Mouse (Mus musculus) midbrain, embryonic 13.5 days (tissue): ENCODE data around the gene P3h2. TPM values are rescaled to one million over a fixed set of nuclear protein-coding genes. Genes with fewer than 3 reads are reported as not detected.

Source experiments
- ATAC-seq: fragments of 200-750 bp; cut with Nextera tagmentation; 2 replicates; pipeline ENCODE4 v1.8.0; 2017; ENCODE audit warnings: mild to moderate bottlenecking, moderate TSS enrichment, moderate library complexity
- H3K27ac ChIP-seq: fragments of 300-500 bp; sonication (generic); 2 replicates; pipeline ENCODE4 v1.5.1; 2015; ENCODE audit warnings: inconsistent platforms, mild to moderate bottlenecking, moderate library complexity
- H3K27me3 ChIP-seq: fragments of 300-500 bp; sonication (generic); 2 replicates; pipeline ENCODE4 v1.6.1; 2015; ENCODE audit warnings: mild to moderate bottlenecking, inconsistent platforms
- H3K36me3 ChIP-seq: fragments of 300-500 bp; sonication (generic); 2 replicates; pipeline ENCODE4 v1.6.1; 2015; ENCODE audit warnings: mild to moderate bottlenecking, inconsistent platforms
- H3K4me1 ChIP-seq: fragments of 300-500 bp; sonication (generic); replicated peaks from 2 replicates; pipeline ENCODE4 v1.6.1; 2015; ENCODE audit warnings: inconsistent platforms
- H3K4me2 ChIP-seq: fragments of 300-500 bp; sonication (generic); replicated peaks from 2 replicates; pipeline ENCODE4 v1.6.1; 2015; ENCODE audit warnings: moderate library complexity, mild to moderate bottlenecking, inconsistent platforms
- H3K4me3 ChIP-seq: fragments of 300-500 bp; sonication (generic); replicated peaks from 2 replicates; pipeline ENCODE4 v1.5.1; 2015; ENCODE audit warnings: mild to moderate bottlenecking, inconsistent platforms
- H3K9ac ChIP-seq: fragments of 300-500 bp; sonication (generic); replicated peaks from 2 replicates; pipeline ENCODE4 v1.6.1; 2015; ENCODE audit warnings: mild to moderate bottlenecking, inconsistent platforms
- H3K9me3 ChIP-seq: fragments of 300-500 bp; sonication (generic); 2 replicates; pipeline ENCODE4 v1.6.1; 2016; ENCODE audit warnings: mild to moderate bottlenecking, inconsistent platforms
- WGBS: fragments of 180-500 bp; shearing (Covaris S2); methylation state at CpG from one replicate; pipeline ENCODE4 v1.1.7; 2015; 5-methylcytosine and 5-hydroxymethylcytosine counted together
- polyA plus RNA-seq: library from polyadenylated mRNA; unstranded; fragments of >200 nt; fragmentation: Nextera tagmentation; extraction: Ambion mirVana; gene quantifications from 2 replicates; pipeline ENCODE4 v1.2.1, GENCODE M21; 2015

P3h2 gene
- 0.13 and 0.36 TPM in 2 replicates for polyA plus RNA-seq

GRCm38 (mm10) chr16:26105115-26105974 is at the start of gene P3h2:
TSS of gene P3h2 (minus strand) at chr16:26105784.
- ATAC-seq, result peak; percentile 95
- Histone ChIP-seq H3K4me3 (peak within 1 kb of the TSS; percentile 70), H3K36me3 (no peaks in the 10 kb centered on the region), H3K4me1 (peaks cover 9% of the 10 kb centered on the region), H3K27ac (peak within 1 kb of the TSS; percentile 68), H3K9ac (peak within 1 kb of the TSS; percentile 77), H3K9me3 (no peaks in the 10 kb centered on the region), H3K27me3 (peaks cover 29% of the 10 kb centered on the region), H3K4me2 (peak within 1 kb of the TSS; percentile 88)
- 0% methylated on average over 96 of the region's 101 CpGs for WGBS

DNA sequence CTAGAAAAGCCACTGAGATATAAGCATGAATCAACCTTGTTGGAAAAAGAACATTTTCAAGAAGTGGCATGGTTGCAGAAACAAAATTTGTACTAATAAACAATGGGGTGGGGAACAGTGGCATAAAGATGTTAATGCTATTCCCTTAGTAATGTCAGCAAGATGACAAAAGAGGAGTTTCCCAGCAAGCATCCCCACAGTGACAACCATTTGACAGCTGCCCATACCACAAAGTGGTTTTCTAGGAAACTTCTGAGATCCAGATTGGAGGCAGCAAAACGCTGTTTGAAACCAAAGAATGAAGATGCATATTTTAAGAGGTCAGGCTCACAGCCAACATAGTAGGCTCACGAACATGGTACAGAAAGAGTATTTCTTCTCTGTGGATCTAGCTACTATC is 46.7 kb upstream of the P3h2 start:
- H3K4me3 ChIP-seq, result no peak overlapping the region
- WGBS, result 90% methylated on average over 2 of the region's 2 CpGs
- no peak overlapping the region for H3K9ac ChIP-seq
- H3K27me3 ChIP-seq, result no peaks in the 10 kb centered on the region
- no peak overlapping the region for H3K4me2 ChIP-seq
- no peaks in the 10 kb centered on the region for H3K4me1 ChIP-seq
- H3K36me3 ChIP-seq, result no peaks in the 10 kb centered on the region
- no peaks in the 10 kb centered on the region for H3K9me3 ChIP-seq
- no peak for ATAC-seq
- no peak overlapping the region for H3K27ac ChIP-seq

DNA sequence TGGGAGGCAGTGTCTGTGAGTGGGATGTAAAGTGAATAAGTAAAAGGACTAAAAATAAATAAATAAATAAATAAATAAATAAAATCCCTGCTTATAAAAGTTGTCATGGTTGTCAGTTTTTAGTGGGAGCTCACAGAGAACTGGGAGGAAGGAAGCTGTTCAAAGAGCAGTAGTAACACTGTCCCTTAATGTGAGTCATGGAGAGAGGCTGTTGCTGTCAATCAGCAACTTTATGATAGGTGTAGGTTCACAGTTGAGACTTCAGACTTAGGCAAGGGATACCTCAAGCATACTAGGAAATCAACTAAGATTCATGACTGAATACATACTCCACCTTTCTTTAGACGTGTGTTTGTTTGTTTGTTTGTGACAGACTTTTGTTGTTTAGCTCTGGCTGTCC is 45.4 kb upstream of the P3h2 start:
- Histone ChIP-seq H3K4me2 (no peak overlapping the region), H3K9me3 (no peaks in the 10 kb centered on the region), H3K9ac (no peak overlapping the region), H3K36me3 (no peaks in the 10 kb centered on the region), H3K4me1 (no peaks in the 10 kb centered on the region), H3K27me3 (no peaks in the 10 kb centered on the region), H3K27ac (no peak overlapping the region), H3K4me3 (no peak overlapping the region)
- WGBS, result 86% methylated on average over 1 of the region's 1 CpGs
- no peak for ATAC-seq

- ATAC-seq, result no peak
- Histone ChIP-seq H3K9me3 (no peaks in the 10 kb centered on the region), H3K36me3 (no peaks in the 10 kb centered on the region), H3K9ac (no peak overlapping the region), H3K27ac (no peak overlapping the region), H3K27me3 (no peaks in the 10 kb centered on the region), H3K4me3 (no peak overlapping the region), H3K4me2 (no peak overlapping the region), H3K4me1 (no peaks in the 10 kb centered on the region)
- WGBS, result 100% methylated on average over 1 of the region's 1 CpGs
Observed at GRCm38 (mm10) chr16:26146853-26147252, 41.3 kb upstream of the P3h2 start.

- Histone ChIP-seq H3K36me3 (no peaks in the 10 kb centered on the region), H3K4me2 (no peak overlapping the region)
- ATAC-seq, result no peak
Observed at GRCm38 (mm10) chr16:26131126-26131525, 25.5 kb upstream of the P3h2 start.

GRCm38 (mm10) chr16:26106618-26107017 is 1.0 kb upstream of the P3h2 start:
- H3K27ac ChIP-seq, result no peak overlapping the region
- peaks cover 9% of the 10 kb centered on the region for H3K4me1 ChIP-seq
- no peaks in the 10 kb centered on the region for H3K36me3 ChIP-seq
- H3K4me2 ChIP-seq, result no peak overlapping the region
- WGBS, result 81% methylated on average over 5 of the region's 5 CpGs
- peaks cover 29% of the 10 kb centered on the region for H3K27me3 ChIP-seq
- no peaks in the 10 kb centered on the region for H3K9me3 ChIP-seq
- ATAC-seq, result no peak
- no peak overlapping the region for H3K4me3 ChIP-seq
- H3K9ac ChIP-seq, result no peak overlapping the region

More at GRCm38 (mm10) chr16:26131126-26131525, 25.5 kb upstream of the P3h2 start:
- no peak overlapping the region for H3K27ac ChIP-seq
- H3K27me3 ChIP-seq, result no peaks in the 10 kb centered on the region
- WGBS, result 92% methylated on average over 1 of the region's 1 CpGs
- no peak overlapping the region for H3K4me3 ChIP-seq
- no peak overlapping the region for H3K9ac ChIP-seq
- no peaks in the 10 kb centered on the region for H3K9me3 ChIP-seq
- H3K4me1 ChIP-seq, result no peaks in the 10 kb centered on the region

DNA sequence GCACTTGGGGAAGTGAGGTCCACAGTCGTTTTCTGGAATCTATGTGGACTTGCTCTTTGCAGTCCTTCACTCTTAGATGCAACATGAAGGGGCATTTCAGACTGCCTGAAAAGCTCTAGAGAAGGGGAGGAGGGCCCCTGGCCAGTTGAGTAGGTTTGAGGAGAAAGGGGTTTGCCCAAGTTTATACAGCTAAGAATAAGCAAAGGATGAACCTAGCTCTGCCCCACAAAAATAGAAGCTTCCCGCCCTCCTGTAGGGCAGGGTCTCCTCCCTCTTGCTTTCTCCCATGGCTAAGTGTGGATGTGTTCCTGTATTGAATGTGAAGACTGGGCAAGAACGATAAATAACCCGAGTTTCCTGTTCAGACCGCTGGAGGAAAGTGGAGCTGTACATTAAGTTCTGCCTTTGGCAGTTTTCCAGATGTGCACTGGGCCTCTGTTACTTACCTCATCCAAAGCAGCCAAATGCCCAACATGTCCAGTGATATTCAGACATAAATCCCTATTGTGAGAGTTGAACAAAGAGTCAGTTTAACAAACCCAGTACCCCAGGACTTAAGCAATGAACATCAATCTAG is 545 bp upstream of the P3h2 start:
- Histone ChIP-seq H3K27ac (no peak overlapping the region; the same call in 1 of the 2 replicates), H3K4me3 (peak overlapping the region; percentile 70), H3K36me3 (no peaks in the 10 kb centered on the region), H3K4me1 (peaks cover 9% of the 10 kb centered on the region), H3K27me3 (peaks cover 29% of the 10 kb centered on the region), H3K9me3 (no peaks in the 10 kb centered on the region), H3K9ac (peak overlapping the region; percentile 77), H3K4me2 (peak overlapping the region; percentile 88)
- peak; percentile 14; the same call in 1 of the 2 replicates for ATAC-seq
- 9% methylated on average over 5 of the region's 5 CpGs for WGBS

DNA sequence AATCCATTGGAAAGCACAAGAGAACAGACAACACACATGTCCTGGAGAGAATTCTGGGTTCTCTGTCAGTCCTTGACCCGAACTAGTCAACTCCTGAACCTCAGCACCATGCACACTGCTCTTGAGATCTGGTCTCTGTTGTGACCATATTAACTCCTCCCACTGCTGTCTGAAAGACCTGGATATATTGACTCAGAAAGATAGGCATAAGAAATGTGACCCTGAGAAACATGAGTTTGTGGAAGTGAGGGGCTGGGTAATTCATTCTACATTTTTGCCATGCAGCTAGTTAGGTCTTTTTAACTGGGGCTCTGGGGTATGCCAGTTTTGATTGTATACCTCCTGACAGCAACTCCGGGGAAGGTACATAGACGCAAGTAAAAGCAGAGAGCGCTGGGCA is 1.3 kb downstream of the P3h2 start:
- WGBS, result 39% methylated on average over 4 of the region's 4 CpGs
- Histone ChIP-seq H3K4me3 (peak overlapping the region; percentile 70; the same call in 1 of the 2 replicates), H3K27me3 (peaks cover 29% of the 10 kb centered on the region), H3K9me3 (no peaks in the 10 kb centered on the region), H3K4me2 (peak overlapping the region; percentile 88; the same call in 1 of the 2 replicates), H3K9ac (no peak overlapping the region), H3K27ac (no peak overlapping the region), H3K4me1 (peaks cover 15% of the 10 kb centered on the region), H3K36me3 (no peaks in the 10 kb centered on the region)
- ATAC-seq, result no peak

DNA sequence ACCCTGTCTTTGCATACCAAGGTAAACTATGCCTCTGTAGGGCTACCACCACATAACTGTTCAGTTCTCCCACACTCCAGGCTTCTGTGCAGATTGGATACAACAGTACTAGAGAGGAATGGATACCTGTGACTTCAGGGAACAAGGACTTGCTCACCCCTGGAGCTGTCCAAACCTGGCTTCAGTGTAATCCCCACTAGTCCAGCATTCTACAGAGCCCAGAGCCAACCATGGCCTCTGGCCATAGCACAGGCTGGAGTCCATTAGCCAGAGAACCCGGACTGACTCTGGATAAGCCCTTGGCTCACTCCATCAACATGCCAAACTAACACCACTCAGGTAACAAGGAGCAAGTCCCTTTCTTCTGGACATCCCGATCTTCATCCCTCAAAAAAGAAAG is 2.7 kb downstream of the P3h2 start:
- Histone ChIP-seq H3K4me3 (no peak overlapping the region), H3K4me1 (peaks cover 15% of the 10 kb centered on the region), H3K27ac (no peak overlapping the region), H3K36me3 (no peaks in the 10 kb centered on the region), H3K9ac (no peak overlapping the region), H3K4me2 (no peak overlapping the region), H3K9me3 (no peaks in the 10 kb centered on the region), H3K27me3 (peaks cover 29% of the 10 kb centered on the region)
- 89% methylated on average over 2 of the region's 2 CpGs for WGBS
- no peak for ATAC-seq

- Histone ChIP-seq H3K9me3 (no peaks in the 10 kb centered on the region), H3K27ac (no peak overlapping the region), H3K27me3 (peaks cover 21% of the 10 kb centered on the region), H3K4me1 (0 out of 2 replicates have a peak, but pooled peaks cover 6% of the 10 kb centered on the region), H3K9ac (no peak overlapping the region), H3K36me3 (no peaks in the 10 kb centered on the region), H3K4me2 (no peak overlapping the region), H3K4me3 (no peak overlapping the region)
- no peak for ATAC-seq
- 38% methylated on average over 4 of the region's 4 CpGs for WGBS
Observed at GRCm38 (mm10) chr16:26100167-26100566, 5.4 kb downstream of the P3h2 start.

DNA sequence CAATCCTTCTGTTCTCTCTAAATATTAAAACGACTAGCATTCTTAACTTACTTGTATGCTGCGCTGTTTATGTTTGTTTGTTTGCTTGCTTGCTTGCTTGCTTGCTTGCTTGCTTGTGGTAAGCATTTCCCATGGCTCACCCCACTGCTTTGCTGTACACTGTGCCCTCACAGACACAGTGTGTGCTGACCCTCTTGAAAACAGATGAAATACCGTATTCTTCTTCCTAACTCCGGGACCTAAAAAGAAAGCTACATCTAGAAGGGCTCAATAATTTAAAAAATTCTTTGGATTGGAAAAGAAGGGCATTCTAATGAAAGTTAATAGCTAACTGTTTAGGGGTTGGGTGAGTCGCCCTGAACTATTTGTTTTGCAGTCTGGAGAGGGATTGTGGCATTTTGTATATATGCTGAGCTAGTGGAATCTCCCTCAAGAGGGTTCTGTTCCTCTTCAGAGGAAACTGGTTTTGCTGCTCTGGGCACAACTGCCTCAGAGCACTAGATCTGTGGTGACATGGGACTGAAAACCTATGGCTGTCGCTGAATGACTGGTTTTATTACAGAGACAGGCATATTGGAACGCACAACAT is 9.8 kb downstream of the P3h2 start:
- H3K36me3 ChIP-seq, result no peaks in the 10 kb centered on the region
- no peaks in the 10 kb centered on the region for H3K27me3 ChIP-seq
- H3K4me1 ChIP-seq, result 0 out of 2 replicates have a peak, but pooled peaks cover 6% of the 10 kb centered on the region
- no peak for ATAC-seq
- no peak overlapping the region for H3K27ac ChIP-seq
- no peak overlapping the region for H3K4me3 ChIP-seq
- 81% methylated on average over 7 of the region's 7 CpGs for WGBS
- H3K9me3 ChIP-seq, result 0 out of 2 replicates have a peak, but pooled peaks cover 1% of the 10 kb centered on the region
- H3K9ac ChIP-seq, result no peak overlapping the region
- H3K4me2 ChIP-seq, result no peak overlapping the region

DNA sequence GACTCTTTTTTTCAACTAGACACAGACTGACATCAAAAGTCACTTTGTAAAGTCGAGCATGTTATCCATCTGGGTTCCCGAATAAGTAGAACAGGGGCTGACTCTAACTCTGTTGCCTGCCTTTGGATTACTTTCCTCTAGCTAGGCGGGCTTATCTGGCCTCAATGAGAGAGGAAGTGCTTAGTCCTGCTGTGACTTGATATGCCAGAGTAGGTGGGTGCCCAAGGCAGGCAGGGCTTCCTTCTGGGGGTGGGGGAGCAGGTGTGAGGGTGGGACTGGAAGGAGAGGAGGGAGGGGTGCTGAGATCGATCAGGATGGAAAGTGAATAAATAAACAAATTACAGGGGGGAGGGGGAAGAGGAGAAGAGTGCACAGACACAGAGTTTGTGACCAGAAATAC is 11.7 kb downstream of the P3h2 start:
- ATAC-seq, result no peak
- H3K9ac ChIP-seq, result no peak overlapping the region
- no peaks in the 10 kb centered on the region for H3K36me3 ChIP-seq
- H3K4me3 ChIP-seq, result no peak overlapping the region
- WGBS, result 71% methylated on average over 4 of the region's 4 CpGs
- H3K27me3 ChIP-seq, result no peaks in the 10 kb centered on the region
- 0 out of 2 replicates have a peak, but pooled peaks cover 2% of the 10 kb centered on the region for H3K9me3 ChIP-seq
- no peaks in the 10 kb centered on the region for H3K4me1 ChIP-seq
- no peak overlapping the region for H3K27ac ChIP-seq
- H3K4me2 ChIP-seq, result no peak overlapping the region
